Mouse (Mus musculus): Measurements from ENCODE around the gene Gm42421.

- TF ChIP-seq CTCF (IDR thresholded peaks at IDR 0.05; ENCODE audit: low read depth), result no peak
- no peak for TF ChIP-seq EP300 (optimal IDR thresholded peaks at IDR 0.05)
Observed at GRCm38 (mm10) chr5:143976726-143977431, 48.9 kb downstream of the Gm42421 start.

Measured in stomach, postnatal 0 days (tissue).